Mouse (Mus musculus) gonadal fat pad, adult 2 months (tissue): ENCODE results near the gene Tbx5. TPM values are rescaled to one million over a fixed set of nuclear protein-coding genes. Genes with fewer than 3 reads are reported as not detected.
"Not testable (repeated sequence)": the region's sequence is repeated elsewhere in the genome, so short reads cannot be mapped to it uniquely, and the experiment has no call there.

Experiments used
- DNase-seq: peaks from one replicate; pipeline ENCODE4 v3.0.0-alpha.2; 2012; ENCODE audit warnings: low read depth
- polyA plus RNA-seq: library from polyadenylated mRNA; depleted of rRNA; stranded (reverse); fragments of >200 nt; gene quantifications from 2 replicates; pipeline ENCODE4 v1.2.3, GENCODE M21; 2012

Tbx5 gene
- polyA plus RNA-seq, 1 experiment = 0.09 TPM

DNA sequence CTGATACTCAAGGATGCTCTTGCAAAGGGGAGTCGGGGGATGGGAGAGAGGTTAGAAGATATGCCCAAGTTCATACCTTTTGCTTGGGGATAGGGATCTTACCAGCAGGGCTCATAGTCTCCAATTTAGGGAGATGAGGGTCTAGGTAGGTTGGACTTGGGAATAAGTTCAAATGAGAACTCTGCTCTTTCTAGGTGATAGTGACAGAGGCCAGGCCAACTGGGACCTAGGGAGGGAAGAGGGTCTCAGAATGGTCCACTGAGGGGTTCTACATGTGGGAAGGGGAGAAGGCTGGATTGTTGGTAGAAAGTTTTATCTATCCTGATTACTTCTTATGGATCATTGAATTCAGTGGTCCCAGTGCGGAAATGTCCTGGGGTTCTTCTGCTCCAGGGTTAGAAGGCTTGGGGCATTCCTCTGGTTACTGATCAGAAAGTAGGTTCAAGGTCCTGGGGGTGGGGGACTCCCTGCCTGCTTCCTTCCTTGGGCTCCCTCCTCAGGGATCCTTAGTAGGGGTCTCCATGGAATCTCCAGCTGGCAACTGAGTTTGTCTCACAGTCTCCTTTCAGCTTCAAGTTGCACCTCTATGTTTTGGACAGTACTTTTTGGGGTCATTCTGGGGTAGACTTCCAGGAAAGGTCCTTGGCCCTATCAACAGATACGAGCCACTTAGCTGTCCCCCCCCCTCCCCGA lies 10.4 kb downstream of the Tbx5 start:
- no peak for DNase-seq

DNA sequence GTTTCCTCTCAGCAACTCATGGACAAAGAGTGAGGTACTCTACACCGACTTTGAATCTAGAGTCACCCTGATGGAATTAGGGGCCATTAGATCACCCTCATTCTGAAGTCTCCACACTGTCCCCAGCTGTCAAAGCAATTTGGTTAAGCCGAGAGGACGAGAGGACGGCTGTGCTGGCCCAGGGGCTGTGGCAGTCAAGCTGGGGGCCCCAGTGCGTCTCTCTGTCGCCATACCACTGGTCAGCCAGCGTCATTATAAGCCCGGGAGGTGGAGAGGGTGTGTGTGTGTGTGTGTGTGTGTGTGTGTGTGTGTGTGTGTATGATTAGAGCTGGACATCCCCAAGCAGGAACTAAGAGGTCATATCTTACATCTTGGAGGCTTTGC lies 10.9 kb downstream of the Tbx5 start:
- DNase-seq = no peak

DNA sequence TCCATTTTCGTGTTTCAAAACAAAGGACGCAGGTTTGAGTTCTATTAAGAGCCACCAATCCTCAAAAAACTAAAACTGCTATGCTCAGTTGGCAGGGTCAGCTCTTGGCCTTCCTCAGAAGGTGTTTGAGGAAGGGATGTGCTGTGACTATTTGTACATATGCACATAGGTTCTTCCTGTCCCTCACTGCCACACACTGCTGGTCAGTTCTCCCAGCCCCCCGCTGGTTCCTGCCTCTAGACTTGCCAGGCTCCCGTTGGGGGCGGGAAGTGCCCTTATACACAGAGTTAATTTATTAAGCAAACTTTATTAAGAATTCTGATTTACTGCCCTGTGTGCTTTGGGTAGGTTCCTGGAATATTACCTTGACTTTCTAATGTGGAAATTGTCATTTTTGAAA lies 11.9 kb downstream of the Tbx5 start:
- no peak for DNase-seq

DNA sequence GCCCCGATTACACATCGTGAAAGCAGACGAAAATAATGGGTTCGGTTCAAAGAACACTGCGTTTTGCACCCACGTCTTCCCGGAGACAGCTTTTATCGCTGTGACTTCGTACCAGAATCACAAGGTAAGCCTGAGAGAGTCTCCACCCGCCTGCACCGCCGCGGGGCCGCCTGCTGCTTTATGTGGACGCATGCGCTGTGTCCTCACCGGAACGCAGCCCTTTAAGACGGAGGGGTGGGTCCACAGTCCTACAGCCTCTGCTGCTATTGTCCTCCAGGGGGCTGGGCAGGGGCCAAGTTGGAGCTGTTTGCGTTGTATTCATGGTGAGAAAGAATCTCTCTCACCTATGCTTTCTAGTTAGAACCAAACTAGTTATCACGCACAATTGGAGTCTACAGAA lies 12.5 kb downstream of the Tbx5 start:
- no peak for DNase-seq

DNA sequence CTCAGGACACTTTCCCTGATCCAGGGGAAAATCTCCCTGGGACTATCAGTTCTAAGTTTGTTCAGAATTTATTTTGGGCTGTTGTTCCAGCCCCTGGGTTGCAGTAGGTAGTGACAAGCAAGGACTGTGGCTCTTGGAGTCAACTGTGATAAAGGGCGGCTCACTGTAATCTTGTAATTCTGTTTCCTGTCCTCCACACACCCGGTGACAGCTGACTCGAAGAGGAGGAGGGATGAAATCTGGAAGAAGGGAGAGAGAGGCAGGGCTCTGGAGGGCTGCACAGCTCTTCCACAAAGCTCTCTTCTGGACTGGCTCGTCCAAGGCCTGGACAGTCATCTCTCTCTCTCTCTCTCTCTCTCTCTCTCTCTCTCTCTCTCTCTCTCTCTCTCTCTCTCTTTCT lies 24.6 kb downstream of the Tbx5 start:
- DNase-seq = no peak

DNA sequence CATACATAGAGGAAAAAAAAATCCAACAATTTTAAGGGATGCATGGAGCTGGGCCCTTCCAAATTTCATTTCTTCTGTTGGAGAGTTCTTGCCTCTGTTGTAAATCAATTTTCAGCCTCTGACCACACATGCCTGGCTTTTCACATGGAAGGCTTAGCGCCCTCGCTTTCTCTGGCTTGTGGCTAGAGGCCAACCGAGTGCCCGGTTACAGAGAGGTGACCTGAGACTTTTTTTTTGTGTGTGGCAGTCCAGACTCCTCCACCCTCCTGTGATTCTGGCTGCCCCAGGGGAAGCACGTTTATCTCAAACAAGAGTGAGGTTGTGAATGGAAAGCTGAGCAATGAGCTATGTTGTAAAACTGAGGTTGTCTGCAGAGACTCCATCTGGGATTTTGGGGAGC lies 28.8 kb downstream of the Tbx5 start:
- no peak for DNase-seq

DNA sequence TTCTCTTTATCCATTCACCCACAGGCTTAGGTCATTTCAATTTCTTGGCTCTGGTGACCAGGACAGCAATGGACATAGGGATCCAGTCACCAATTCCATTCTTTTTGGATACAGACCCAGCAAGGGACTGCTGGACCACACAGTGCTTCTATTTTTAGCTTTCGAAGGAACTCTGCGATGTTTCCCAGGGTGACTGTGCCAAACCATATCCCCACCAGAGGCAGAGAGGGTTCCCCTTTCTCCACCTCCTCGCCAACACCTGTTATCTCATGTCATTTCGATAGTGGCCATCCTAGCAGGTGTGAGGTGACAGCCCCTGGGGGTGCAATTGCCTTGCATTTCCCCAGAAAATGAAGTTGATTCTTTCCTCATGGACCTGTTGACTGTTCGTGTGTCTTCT lies 30.0 kb downstream of the Tbx5 start:
- no peak for DNase-seq

DNA sequence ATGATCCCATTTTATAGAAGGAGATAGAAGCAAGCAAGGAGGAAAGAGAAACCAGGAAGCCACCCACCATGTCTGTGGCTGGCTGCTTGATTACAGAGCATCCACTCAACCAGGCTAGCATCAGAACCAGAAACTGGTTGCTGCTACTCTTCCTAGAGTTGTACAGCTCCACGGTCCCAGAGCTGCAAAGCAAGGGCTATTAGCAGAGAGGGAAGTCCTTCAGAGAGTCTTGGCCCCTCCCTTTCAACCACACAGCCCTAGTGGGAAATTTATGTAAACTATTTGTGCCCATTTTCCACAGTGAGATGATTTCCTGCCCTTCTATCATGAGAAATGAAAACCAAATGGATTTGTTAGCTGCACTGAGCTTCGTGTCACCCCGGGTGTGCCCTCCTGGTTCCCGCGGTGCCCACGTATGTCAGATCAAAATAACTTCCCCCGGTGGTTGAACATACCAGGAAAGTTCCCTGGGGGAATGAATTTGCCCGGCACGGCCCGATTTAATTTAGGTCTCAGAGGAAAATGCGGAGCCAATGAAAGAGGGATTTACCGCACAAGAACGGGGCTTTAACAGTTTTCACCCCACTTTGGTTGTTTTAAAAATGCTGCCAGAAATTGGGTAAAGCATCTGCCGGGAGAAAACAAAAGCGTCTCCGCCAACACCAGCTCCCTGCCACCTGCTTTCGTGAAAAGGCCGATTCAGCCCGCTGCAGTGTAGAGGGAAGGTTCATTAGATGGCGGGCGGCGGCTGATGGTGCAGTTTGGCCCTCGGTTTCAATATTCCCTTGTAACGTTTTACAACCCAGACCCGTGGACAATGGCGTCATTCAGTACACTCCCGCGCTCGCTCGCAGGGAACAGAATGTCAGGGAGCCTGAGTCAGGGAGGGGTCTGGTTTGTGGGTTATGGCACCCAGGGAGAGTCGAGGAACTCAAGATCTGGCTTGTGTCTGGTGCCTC lies 34.1 kb downstream of the Tbx5 start:
- DNase-seq = no peak

DNA sequence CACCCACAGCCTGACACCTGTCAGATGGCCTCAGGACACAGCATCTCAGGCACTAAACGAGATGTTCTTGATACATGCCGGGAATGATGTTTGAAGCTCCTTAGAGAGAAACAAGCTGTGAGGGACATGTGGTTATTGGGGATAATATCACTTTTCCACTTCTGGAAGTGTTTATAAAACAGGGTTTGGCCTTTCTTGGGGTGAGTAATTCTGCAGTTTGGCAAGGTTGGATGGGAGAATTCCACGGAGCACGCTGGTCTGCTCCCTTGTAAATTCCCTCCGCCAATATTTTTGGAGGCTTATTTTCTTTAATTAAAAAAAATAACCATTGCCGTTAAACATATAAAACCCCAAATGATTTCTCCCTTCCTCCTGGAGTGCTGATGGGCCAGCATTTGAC lies 35.5 kb downstream of the Tbx5 start:
- no peak for DNase-seq

DNA sequence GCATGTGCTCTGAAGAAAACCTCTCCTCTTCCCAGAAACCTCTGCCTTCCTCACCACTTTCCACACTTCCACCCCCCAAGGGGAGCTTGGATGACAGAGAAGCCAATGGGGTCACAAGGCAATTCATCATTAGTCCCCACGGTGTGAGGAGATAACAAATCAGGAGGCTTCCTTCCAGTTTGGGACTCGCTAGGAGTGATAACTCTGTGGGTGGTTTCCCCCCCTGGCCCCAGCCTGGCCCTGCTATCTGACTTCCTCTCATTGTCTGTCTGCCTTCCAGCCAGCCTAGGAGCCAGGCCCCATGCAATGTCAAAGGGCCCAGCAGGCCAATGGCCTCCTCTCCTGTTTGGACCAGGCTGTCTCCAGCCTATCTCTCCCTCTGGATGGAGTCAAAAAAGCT lies 43.0 kb downstream of the Tbx5 start:
- DNase-seq = no peak

DNA sequence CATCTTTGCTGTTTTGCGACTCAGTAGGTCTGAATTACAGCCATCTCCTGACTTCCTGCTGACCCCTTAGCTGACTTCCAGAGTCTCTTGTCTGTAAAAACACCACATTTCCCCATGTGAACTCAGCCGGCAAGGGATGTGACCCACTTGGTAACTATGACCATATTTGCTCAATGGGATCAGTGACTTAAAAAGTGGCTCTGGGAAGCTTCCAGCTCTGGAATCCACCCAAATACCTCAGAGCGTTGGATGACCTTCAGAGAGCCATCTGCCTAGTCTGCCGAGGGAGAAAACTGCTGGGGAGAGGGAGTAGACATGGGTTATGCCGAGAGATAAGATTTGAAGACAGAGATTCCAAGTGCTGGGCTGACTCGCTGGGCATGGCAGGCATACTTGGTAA lies 44.7 kb downstream of the Tbx5 start:
- DNase-seq = no peak

DNA sequence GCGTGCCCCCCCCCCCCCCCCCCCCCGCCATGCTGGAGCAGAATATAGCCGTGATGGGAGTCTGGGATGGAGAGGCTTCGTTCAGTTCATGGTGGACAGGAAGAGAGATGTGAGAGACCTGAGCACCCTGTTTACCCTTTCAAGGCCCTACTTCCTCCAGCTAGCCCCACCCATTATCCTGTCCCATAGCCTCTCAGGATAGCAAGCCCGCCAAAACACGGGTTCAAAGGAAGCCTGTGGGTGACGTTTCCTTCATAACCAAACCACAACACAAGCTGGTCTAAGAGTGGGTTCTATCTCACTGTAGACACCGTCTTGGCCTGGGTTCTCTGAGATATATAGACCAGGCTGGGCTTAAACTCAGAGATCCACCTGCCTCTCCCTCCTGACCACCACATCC lies 53.1 kb downstream of the Tbx5 start:
- DNase-seq = no peak

GRCm38 (mm10) chr5:119887381-119887780 lies 54.9 kb downstream of the Tbx5 start:
- no peak for DNase-seq

GRCm38 (mm10) chr5:119891960-119892359 lies 59.5 kb downstream of the Tbx5 start:
- DNase-seq = no peak

- no peak for DNase-seq
These were observed 60.6 kb downstream of the Tbx5 start for GRCm38 (mm10) chr5:119893060-119893459.

GRCm38 (mm10) chr5:119896605-119897004 lies 64.1 kb downstream of the Tbx5 start:
- no peak for DNase-seq

DNA sequence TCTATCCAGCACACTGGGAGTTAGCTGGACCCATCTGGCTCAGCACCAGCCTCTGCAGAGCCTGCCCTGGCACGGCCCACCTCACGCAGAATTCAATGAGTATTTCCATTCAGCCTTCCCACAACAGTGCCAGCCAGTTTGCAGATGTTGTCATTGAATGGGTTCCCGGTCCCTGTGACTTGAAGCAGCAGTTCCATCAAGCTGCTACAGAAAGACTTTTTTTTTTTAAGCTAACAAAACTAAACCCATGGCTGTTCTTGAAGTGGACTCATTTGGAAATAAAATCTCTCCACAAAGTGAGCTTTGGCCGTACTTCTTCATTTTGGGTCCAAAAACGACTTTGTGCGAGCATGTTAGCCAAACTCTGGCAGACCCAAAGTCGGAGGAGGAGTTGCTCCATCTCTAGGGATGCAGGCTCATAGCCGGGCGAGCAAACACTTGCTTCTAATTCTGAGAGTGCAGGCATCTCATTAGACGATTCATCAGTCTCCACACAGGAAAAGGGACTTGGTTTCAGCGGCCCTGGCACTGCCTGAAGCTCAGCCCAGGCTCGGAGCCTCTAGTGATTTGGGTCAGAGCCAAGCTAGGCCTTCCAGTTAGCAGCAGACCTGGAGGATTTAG lies 84.2 kb downstream of the Tbx5 start:
- no peak for DNase-seq

DNA sequence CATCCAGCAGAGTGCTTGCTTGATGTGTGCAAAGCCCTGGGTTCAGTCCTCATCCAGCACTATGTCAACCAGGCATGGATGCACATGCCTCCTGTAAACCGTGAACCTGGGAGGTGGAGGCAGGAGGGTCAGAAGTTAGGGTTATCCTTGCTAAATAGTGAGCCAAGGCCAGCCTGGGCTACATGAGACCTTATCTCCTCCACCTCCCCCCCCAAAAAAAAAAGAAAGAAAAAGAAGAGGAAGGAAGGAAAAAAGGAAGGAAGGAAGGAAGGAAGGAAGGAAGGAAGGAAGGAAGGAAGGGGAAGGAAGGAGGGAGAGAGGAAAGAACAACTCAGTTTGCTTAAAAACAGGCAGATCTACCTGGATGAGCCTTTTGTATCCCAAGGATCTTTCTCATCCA lies 85.9 kb downstream of the Tbx5 start:
- not testable (repeated sequence) for DNase-seq

DNA sequence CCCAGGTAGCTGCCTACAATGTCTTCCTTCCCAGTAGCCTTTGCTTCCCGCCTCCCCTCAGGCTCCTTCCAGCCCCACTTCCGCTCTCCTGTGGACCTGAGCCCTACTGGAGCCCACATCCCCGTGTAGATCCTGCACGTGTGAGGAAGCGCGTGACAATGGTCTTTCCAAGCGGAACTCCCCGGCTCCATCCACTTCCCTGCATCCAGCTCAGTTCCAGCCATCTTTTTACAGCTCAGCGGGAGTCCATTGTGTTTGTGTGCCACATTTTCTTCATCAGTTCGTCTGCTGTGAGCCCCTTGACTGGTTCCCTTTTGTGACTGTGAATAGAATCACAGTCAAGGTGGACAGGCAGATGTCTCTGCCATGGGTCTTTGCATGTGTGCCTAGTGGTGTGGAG lies 88.5 kb downstream of the Tbx5 start:
- no peak for DNase-seq

DNA sequence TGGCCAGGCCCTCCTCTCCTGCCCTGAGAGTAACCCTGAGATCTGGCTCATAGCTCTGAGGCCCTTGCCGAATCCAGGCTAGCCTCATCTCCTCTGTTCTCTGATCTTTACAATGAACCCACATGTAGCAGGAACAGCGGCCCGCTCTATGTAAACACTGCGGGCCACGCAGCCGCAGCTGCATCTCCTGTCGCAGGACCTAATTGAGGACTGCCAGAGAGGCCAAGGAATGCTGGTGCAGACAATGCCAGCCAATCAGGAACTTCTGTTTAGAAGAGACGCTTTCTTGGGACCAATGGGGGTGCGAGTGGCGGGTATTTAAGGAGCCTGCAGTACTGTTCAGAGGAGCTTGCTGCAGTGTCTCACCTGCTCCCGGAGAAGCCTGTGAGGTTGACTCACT lies 89.8 kb downstream of the Tbx5 start:
- DNase-seq = no peak
